Mouse (Mus musculus) lung, embryonic 16.5 days (tissue): ENCODE data around the gene Lsm11. TPM values are rescaled to one million over a fixed set of nuclear protein-coding genes. Genes with fewer than 3 reads are reported as not detected.

ENCODE experiments used
- ATAC-seq: fragments of 200-750 bp; cut with Nextera tagmentation; 2 replicates; pipeline ENCODE4 v1.8.0; 2017; ENCODE audit warnings: low read depth, mild to moderate bottlenecking, moderate library complexity
- H3K27ac ChIP-seq: fragments of 300-500 bp; sonication (generic); 2 replicates; pipeline ENCODE4 v1.5.1; 2014; ENCODE audit warnings: mild to moderate bottlenecking, control low read depth, low read length
- H3K27me3 ChIP-seq: fragments of 300-500 bp; sonication (generic); 2 replicates; pipeline ENCODE4 v1.6.1; 2014; ENCODE audit warnings: low read depth, low read length, mixed read lengths; ENCODE audit not compliant: control insufficient read depth, insufficient read depth
- H3K36me3 ChIP-seq: fragments of 300-500 bp; sonication (generic); 2 replicates; pipeline ENCODE4 v1.6.1; 2014; ENCODE audit warnings: low read length; ENCODE audit not compliant: control insufficient read depth, insufficient read depth
- H3K4me1 ChIP-seq: fragments of 300-500 bp; sonication (generic); replicated peaks from 2 replicates; pipeline ENCODE4 v1.6.1; 2014; ENCODE audit warnings: low read length, mixed read lengths; ENCODE audit not compliant: control insufficient read depth, insufficient read depth
- H3K4me2 ChIP-seq: fragments of 300-500 bp; sonication (generic); 2 replicates; pipeline ENCODE4 v1.6.1; 2014; ENCODE audit warnings: low read depth, low read length, control low read depth
- H3K4me3 ChIP-seq: fragments of 300-500 bp; sonication (generic); 2 replicates; pipeline ENCODE4 v1.5.1; 2014; ENCODE audit warnings: mild to moderate bottlenecking, low read length, control low read depth
- H3K9ac ChIP-seq: fragments of 300-500 bp; sonication (generic); 2 replicates; pipeline ENCODE4 v1.6.1; 2014; ENCODE audit warnings: low read length, control low read depth
- H3K9me3 ChIP-seq: fragments of 300-500 bp; sonication (generic); 2 replicates; pipeline ENCODE4 v1.6.1; 2016; ENCODE audit warnings: low read length; ENCODE audit not compliant: control insufficient read depth
- WGBS: fragments of 180-500 bp; shearing (Covaris S2); extraction: QIAGEN DNeasy Blood & Tissue Kit; methylation state at CpG from one replicate; pipeline ENCODE4 v1.1.7; 2014; 5-methylcytosine and 5-hydroxymethylcytosine counted together
- polyA plus RNA-seq: library from polyadenylated mRNA; unstranded; fragments of >200 nt; fragmentation: Nextera tagmentation; extraction: Ambion mirVana; gene quantifications from 2 replicates; pipeline ENCODE4 v1.2.1, GENCODE M21; 2015

Gene Lsm11
- polyA plus RNA-seq, 1 experiment from 2014 or later = 4.3 TPM

- Histone ChIP-seq H3K4me2 (no peak overlapping the region), H3K27ac (no peak overlapping the region), H3K4me1 (no peaks in the 10 kb centered on the region), H3K9ac (no peak overlapping the region), H3K4me3 (no peak overlapping the region), H3K27me3 (no peaks in the 10 kb centered on the region), H3K9me3 (no peaks in the 10 kb centered on the region), H3K36me3 (peaks cover 51% of the 10 kb centered on the region)
- ATAC-seq = no peak
- WGBS = 91% methylated on average over 5 of the region's 5 CpGs
Observed at GRCm38 (mm10) chr11:45892861-45893360, 51.8 kb downstream of the Lsm11 start.

- Histone ChIP-seq H3K4me3 (no peak overlapping the region), H3K4me1 (no peaks in the 10 kb centered on the region), H3K9me3 (no peaks in the 10 kb centered on the region), H3K9ac (no peak overlapping the region), H3K27me3 (no peaks in the 10 kb centered on the region), H3K36me3 (peaks cover 45% of the 10 kb centered on the region), H3K27ac (no peak overlapping the region), H3K4me2 (no peak overlapping the region)
- 87% methylated on average over 20 of the region's 20 CpGs for WGBS
- ATAC-seq = no peak
Observed at GRCm38 (mm10) chr11:45890423-45890822, 54.3 kb downstream of the Lsm11 start.

GRCm38 (mm10) chr11:45889981-45890380 lies 54.8 kb downstream of the Lsm11 start:
- H3K36me3 ChIP-seq = peaks cover 41% of the 10 kb centered on the region
- no peak for ATAC-seq
- no peak overlapping the region for H3K27ac ChIP-seq
- no peaks in the 10 kb centered on the region for H3K4me1 ChIP-seq
- H3K9me3 ChIP-seq = no peaks in the 10 kb centered on the region
- no peak overlapping the region for H3K4me3 ChIP-seq
- H3K27me3 ChIP-seq = no peaks in the 10 kb centered on the region
- no peak overlapping the region for H3K4me2 ChIP-seq
- no peak overlapping the region for H3K9ac ChIP-seq
- 83% methylated on average over 3 of the region's 3 CpGs for WGBS

DNA sequence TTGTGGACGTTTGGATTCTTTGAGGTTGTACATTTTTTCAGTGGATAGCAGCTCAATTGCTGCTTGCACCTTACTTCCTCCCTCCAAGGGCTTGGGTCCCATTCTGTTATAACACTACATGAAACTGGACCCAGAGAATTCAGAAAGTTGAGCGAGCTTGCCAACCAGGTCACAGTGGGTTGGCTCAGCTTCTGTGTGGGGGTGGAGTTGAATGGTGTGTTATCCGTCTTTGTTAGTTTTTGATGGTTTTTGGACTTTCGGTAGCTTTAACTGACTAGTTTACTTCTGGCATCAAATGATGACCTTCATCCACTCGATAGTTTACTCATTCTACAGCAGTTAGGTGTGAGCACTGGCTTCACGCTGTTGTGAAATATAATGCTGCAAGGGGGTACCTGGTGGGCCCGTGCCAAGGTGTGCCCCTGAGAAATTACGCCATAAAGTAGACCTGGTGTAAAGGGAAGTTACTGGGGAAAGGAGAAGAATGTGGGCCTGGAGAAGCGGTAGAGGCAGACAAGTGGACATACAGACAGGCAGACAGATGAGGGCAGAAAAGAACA lies 56.2 kb downstream of the Lsm11 start:
- H3K9ac ChIP-seq = no peak overlapping the region
- H3K4me2 ChIP-seq = no peak overlapping the region
- 82% methylated on average over 9 of the region's 9 CpGs for WGBS
- peaks cover 4% of the 10 kb centered on the region for H3K4me1 ChIP-seq
- no peaks in the 10 kb centered on the region for H3K27me3 ChIP-seq
- H3K4me3 ChIP-seq = no peak overlapping the region
- H3K9me3 ChIP-seq = no peaks in the 10 kb centered on the region
- no peak for ATAC-seq
- no peak overlapping the region for H3K27ac ChIP-seq
- peaks cover 29% of the 10 kb centered on the region for H3K36me3 ChIP-seq

- peaks cover 17% of the 10 kb centered on the region for H3K36me3 ChIP-seq
- 89% methylated on average over 5 of the region's 5 CpGs for WGBS
- no peak for ATAC-seq
- H3K4me1 ChIP-seq = peaks cover 18% of the 10 kb centered on the region
- H3K27me3 ChIP-seq = no peaks in the 10 kb centered on the region
- no peak overlapping the region for H3K4me3 ChIP-seq
- no peaks in the 10 kb centered on the region for H3K9me3 ChIP-seq
- no peak overlapping the region for H3K27ac ChIP-seq
- no peak overlapping the region for H3K4me2 ChIP-seq
- no peak overlapping the region for H3K9ac ChIP-seq
Observed at GRCm38 (mm10) chr11:45886596-45886995, 58.1 kb downstream of the Lsm11 start.

- WGBS = 90% methylated on average over 5 of the region's 5 CpGs
- H3K27me3 ChIP-seq = no peaks in the 10 kb centered on the region
- H3K4me2 ChIP-seq = no peak overlapping the region
- H3K9ac ChIP-seq = no peak overlapping the region
- no peaks in the 10 kb centered on the region for H3K9me3 ChIP-seq
- H3K4me3 ChIP-seq = no peak overlapping the region
- H3K36me3 ChIP-seq = peaks cover 10% of the 10 kb centered on the region
- ATAC-seq = no peak
- peaks cover 21% of the 10 kb centered on the region for H3K4me1 ChIP-seq
- H3K27ac ChIP-seq = no peak overlapping the region
Observed at GRCm38 (mm10) chr11:45885606-45886230, 59.0 kb downstream of the Lsm11 start.

GRCm38 (mm10) chr11:45884029-45884428 lies 60.7 kb downstream of the Lsm11 start:
- H3K27ac ChIP-seq = no peak overlapping the region
- no peaks in the 10 kb centered on the region for H3K27me3 ChIP-seq
- peak overlapping the region; percentile 34 for H3K4me2 ChIP-seq
- H3K36me3 ChIP-seq = peaks cover 6% of the 10 kb centered on the region; the same call in 1 of the 2 replicates
- no peak overlapping the region for H3K9ac ChIP-seq
- no peaks in the 10 kb centered on the region for H3K9me3 ChIP-seq
- ATAC-seq = no peak
- 27% methylated on average over 4 of the region's 4 CpGs for WGBS
- no peak overlapping the region for H3K4me3 ChIP-seq
- H3K4me1 ChIP-seq = peaks cover 28% of the 10 kb centered on the region

- Histone ChIP-seq H3K9me3 (no peaks in the 10 kb centered on the region), H3K4me3 (no peak overlapping the region), H3K9ac (peak overlapping the region; percentile 0; the same call in 1 of the 2 replicates), H3K4me2 (peak overlapping the region; percentile 30; the same call in 1 of the 2 replicates), H3K4me1 (peaks cover 30% of the 10 kb centered on the region), H3K36me3 (peaks cover 4% of the 10 kb centered on the region; the same call in 1 of the 2 replicates), H3K27ac (no peak overlapping the region), H3K27me3 (no peaks in the 10 kb centered on the region)
- 0 out of 2 replicates have a peak, but pooled peaks have one; percentile 15 for ATAC-seq
- 16% methylated on average over 8 of the region's 8 CpGs for WGBS
Observed at GRCm38 (mm10) chr11:45883270-45883931, 61.3 kb downstream of the Lsm11 start.

- Histone ChIP-seq H3K4me3 (no peak overlapping the region), H3K9ac (0 out of 2 replicates have a peak overlapping the region, but pooled peaks have one; percentile 24), H3K36me3 (peaks cover 4% of the 10 kb centered on the region; the same call in 1 of the 2 replicates), H3K9me3 (no peaks in the 10 kb centered on the region), H3K27me3 (no peaks in the 10 kb centered on the region), H3K4me1 (peaks cover 30% of the 10 kb centered on the region), H3K4me2 (0 out of 2 replicates have a peak overlapping the region, but pooled peaks have one; percentile 4), H3K27ac (peak overlapping the region; percentile 78)
- ATAC-seq = peak; percentile 82
- 8% methylated on average over 5 of the region's 5 CpGs for WGBS
Observed at GRCm38 (mm10) chr11:45881683-45882068, 63.1 kb downstream of the Lsm11 start.
